Mouse (Mus musculus) CD4-positive naive resting alpha-beta T cell, adult 76 days (primary cell): ENCODE data around the gene Atg3. TPM values are rescaled to one million over a fixed set of nuclear protein-coding genes. Genes with fewer than 3 reads are reported as not detected.

Source experiments
- total RNA-seq: library from RNA; stranded (reverse); gene quantifications from one replicate; pipeline ENCODE4 v1.2.4, GENCODE M21; 2023

Gene Atg3
- total RNA-seq: 51.5 TPM

GRCm38 (mm10) chr16:45158522-45159388, at the start of gene Atg3, which contains the start of gene Slc35a5:
Gene Atg3 (plus strand): TSS chr16:45158785.
Gene Slc35a5 (minus strand): TSS chr16:45158706.

DNA sequence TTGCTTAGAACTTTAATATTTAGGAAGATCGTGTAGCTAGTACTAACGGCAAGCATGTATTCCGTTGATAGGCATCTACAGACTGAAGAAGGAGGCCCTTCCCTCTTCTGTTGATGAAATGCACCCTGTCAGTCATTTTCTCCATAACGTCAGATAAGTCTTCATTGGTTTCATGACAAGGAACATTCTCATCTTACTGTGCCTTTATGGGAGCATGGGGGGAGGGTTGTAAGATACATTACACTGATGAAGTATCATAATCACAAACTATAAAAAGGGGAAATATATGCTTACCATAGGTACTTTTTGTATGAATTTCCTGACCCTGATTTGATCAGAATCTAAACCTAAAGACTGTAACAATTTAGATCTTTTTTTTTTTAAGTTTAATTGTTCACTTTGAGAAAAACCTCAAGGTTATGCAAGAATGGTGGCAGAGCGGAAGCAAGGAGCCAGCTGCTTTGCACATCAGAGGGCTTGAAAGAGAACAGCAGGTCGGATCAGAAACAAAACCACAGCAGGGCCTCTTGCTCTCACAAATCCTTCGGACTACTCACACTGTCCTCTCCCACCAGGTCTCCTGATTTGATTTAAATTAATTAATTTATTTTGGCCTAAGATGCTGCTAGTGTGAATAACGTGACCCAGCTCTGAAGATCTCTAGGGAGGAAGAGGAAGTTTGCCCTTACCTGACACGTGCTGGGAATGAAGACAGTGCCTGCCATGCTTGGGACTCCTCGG, 65.2 kb downstream of the Atg3 start, which contains the start of gene Btla:
Gene Btla, plus strand, starts transcription at position 668 of the 741 bp plus-strand sequence.

Other genes starting within 250 kb of the Atg3 start
- 2.2 TPM for gene Cd200r3, start 215.1 kb upstream of the Atg3 start, total RNA-seq
- gene Ccdc80, start 65.4 kb upstream of the Atg3 start, total RNA-seq: not detected
- gene Slc35a5, start 79 bp upstream of the Atg3 start, total RNA-seq: 17.5 TPM
- gene Btla, start 65.5 kb downstream of the Atg3 start, total RNA-seq: 91.5 TPM